Mouse (Mus musculus): ENCODE data around the gene Cul4a. TPM values are rescaled to one million over a fixed set of nuclear protein-coding genes. Genes with fewer than 3 reads are reported as not detected.

The Cul4a gene
- total RNA-seq (2014; fragmentation: Nextera tagmentation) (122 and 167 TPM in 2 replicates), total RNA-seq (2017) (113 and 115 TPM in 2 replicates), polyA plus RNA-seq (2012) (43.4 and 54.1 TPM in 2 replicates)

- peak; percentile 78 for ATAC-seq (ENCODE audit: extremely low read depth, insufficient number of reproducible peaks, low FRiP score, poor library complexity, severe bottlenecking)
- peaks cover 54% of the 10 kb centered on the region for H3K36me3 ChIP-seq (replicated peaks)
- H3K4me1 ChIP-seq (ENCODE audit: insufficient read depth, low read depth, low read length), result peaks cover 57% of the 10 kb centered on the region
These were observed at the start of gene Cul4a, which contains the start of gene Pcid2 for GRCm38 (mm10) chr8:13105087-13105881. Gene Cul4a (plus strand): TSS chr8:13105621. Gene Pcid2 (minus strand): TSS chr8:13105459.

GRCm38 (mm10) chr8:13057351-13057750 lies 48.1 kb upstream of the Cul4a start:
- Histone ChIP-seq H3K36me3 (replicated peaks) (no peaks in the 10 kb centered on the region), H3K27me3 (ENCODE audit: insufficient read depth, low read length) (peaks cover 51% of the 10 kb centered on the region), H3K9me3 (replicated peaks) (no peaks in the 10 kb centered on the region), H3K4me3 (ENCODE audit: low read depth, low read length) (no peak overlapping the region), H3K4me1 (ENCODE audit: insufficient read depth, low read depth, low read length) (no peaks in the 10 kb centered on the region)
- DNase-seq (ENCODE audit: low spot score), result no peak
- no peak for ATAC-seq (ENCODE audit: extremely low read depth, insufficient number of reproducible peaks, low FRiP score, poor library complexity, severe bottlenecking)
- TF ChIP-seq GATA2 (IDR thresholded peaks at IDR 0.05; ENCODE audit: borderline replicate concordance, low read depth, low read length) (no peak), POLR2AphosphoS5 (IDR thresholded peaks at IDR 0.05; ENCODE audit: insufficient replicate concordance, low read depth, low read length) (no peak), CTCF (IDR thresholded peaks at IDR 0.05; ENCODE audit: low read depth, low read length) (no peak), GATA1 (IDR thresholded peaks at IDR 0.05; ENCODE audit: borderline replicate concordance, low read length) (no peak), TAL1 (conservative IDR thresholded peaks at IDR 0.05; ENCODE audit: low read depth, low read length) (no peak)

More at GRCm38 (mm10) chr8:13105087-13105881, at the start of gene Cul4a, which contains the start of gene Pcid2:
- Histone ChIP-seq H3K9me3 (replicated peaks) (no peaks in the 10 kb centered on the region), H3K27me3 (ENCODE audit: insufficient read depth, low read length) (no peaks in the 10 kb centered on the region), H3K4me3 (ENCODE audit: low read depth, low read length) (peak within 1 kb of the TSS; percentile 100)
- TF ChIP-seq GATA1 (IDR thresholded peaks at IDR 0.05; ENCODE audit: borderline replicate concordance, low read length) (no peak), POLR2AphosphoS5 (IDR thresholded peaks at IDR 0.05; ENCODE audit: insufficient replicate concordance, low read depth, low read length) (peak; percentile 82)
- DNase-seq (ENCODE audit: low spot score), result peak; percentile 92

GRCm38 (mm10) chr8:13060441-13061150 lies 44.8 kb upstream of the Cul4a start, which contains the start of gene Proz:
Gene Proz (plus strand): TSS chr8:13060914.
- no peak for TF ChIP-seq TAL1 (conservative IDR thresholded peaks at IDR 0.05; ENCODE audit: low read depth, low read length)
- no peak for TF ChIP-seq GATA2 (IDR thresholded peaks at IDR 0.05; ENCODE audit: borderline replicate concordance, low read depth, low read length)
- TF ChIP-seq CTCF (IDR thresholded peaks at IDR 0.05; ENCODE audit: low read depth, low read length), result no peak
- no peak for TF ChIP-seq POLR2AphosphoS5 (IDR thresholded peaks at IDR 0.05; ENCODE audit: insufficient replicate concordance, low read depth, low read length)
- no peak for TF ChIP-seq GATA1 (IDR thresholded peaks at IDR 0.05; ENCODE audit: borderline replicate concordance, low read length)
- Histone ChIP-seq H3K27me3 (ENCODE audit: insufficient read depth, low read length) (peaks cover 50% of the 10 kb centered on the region), H3K4me1 (ENCODE audit: insufficient read depth, low read depth, low read length) (no peaks in the 10 kb centered on the region; the same call in 1 of the 2 replicates), H3K4me3 (ENCODE audit: low read depth, low read length) (no peak within 1 kb of the TSS), H3K9me3 (replicated peaks) (no peaks in the 10 kb centered on the region), H3K36me3 (replicated peaks) (no peaks in the 10 kb centered on the region)
- ATAC-seq (ENCODE audit: extremely low read depth, insufficient number of reproducible peaks, low FRiP score, poor library complexity, severe bottlenecking) (no peak), DNase-seq (ENCODE audit: low spot score) (no peak)

- TF ChIP-seq GATA1 (IDR thresholded peaks at IDR 0.05; ENCODE audit: borderline replicate concordance, low read length) (no peak), CTCF (IDR thresholded peaks at IDR 0.05; ENCODE audit: low read depth, low read length) (no peak), POLR2AphosphoS5 (IDR thresholded peaks at IDR 0.05; ENCODE audit: insufficient replicate concordance, low read depth, low read length) (no peak), TAL1 (conservative IDR thresholded peaks at IDR 0.05; ENCODE audit: low read depth, low read length) (no peak), GATA2 (IDR thresholded peaks at IDR 0.05; ENCODE audit: borderline replicate concordance, low read depth, low read length) (no peak)
- Histone ChIP-seq H3K4me1 (ENCODE audit: insufficient read depth, low read depth, low read length) (no peaks in the 10 kb centered on the region; the same call in 1 of the 2 replicates), H3K9me3 (replicated peaks) (no peaks in the 10 kb centered on the region), H3K27me3 (ENCODE audit: insufficient read depth, low read length) (peaks cover 41% of the 10 kb centered on the region), H3K36me3 (replicated peaks) (no peaks in the 10 kb centered on the region), H3K4me3 (ENCODE audit: low read depth, low read length) (no peak overlapping the region)
- DNase-seq (ENCODE audit: low spot score), result no peak
- no peak for ATAC-seq (ENCODE audit: extremely low read depth, insufficient number of reproducible peaks, low FRiP score, poor library complexity, severe bottlenecking)
These were observed 42.3 kb upstream of the Cul4a start for GRCm38 (mm10) chr8:13063112-13063511.

DNA sequence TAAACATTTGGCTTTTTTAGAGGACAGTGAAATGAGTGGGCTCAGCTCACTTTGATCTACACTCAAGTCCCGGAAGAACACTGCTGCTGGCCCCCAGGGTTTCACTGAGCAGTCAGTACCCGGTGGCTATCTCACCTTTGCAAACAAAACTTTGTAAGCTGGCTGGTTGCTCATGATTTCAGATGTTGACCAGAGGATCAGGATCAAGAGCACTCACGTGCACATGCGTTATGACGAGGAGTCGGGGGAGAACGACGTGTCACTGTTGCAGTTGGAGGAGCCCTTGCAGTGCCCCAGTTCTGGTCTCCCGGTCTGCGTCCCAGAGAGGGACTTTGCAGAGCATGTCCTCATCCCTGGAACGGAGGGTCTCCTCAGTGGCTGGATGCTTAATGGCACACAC lies 32.2 kb upstream of the Cul4a start:
- Histone ChIP-seq H3K4me3 (ENCODE audit: low read depth, low read length) (no peak overlapping the region), H3K36me3 (replicated peaks) (peaks cover 57% of the 10 kb centered on the region), H3K27me3 (ENCODE audit: insufficient read depth, low read length) (no peaks in the 10 kb centered on the region), H3K4me1 (ENCODE audit: insufficient read depth, low read depth, low read length) (no peaks in the 10 kb centered on the region), H3K9me3 (replicated peaks) (no peaks in the 10 kb centered on the region)
- TF ChIP-seq GATA1 (IDR thresholded peaks at IDR 0.05; ENCODE audit: borderline replicate concordance, low read length), result no peak
- no peak for TF ChIP-seq TAL1 (conservative IDR thresholded peaks at IDR 0.05; ENCODE audit: low read depth, low read length)
- TF ChIP-seq POLR2AphosphoS5 (IDR thresholded peaks at IDR 0.05; ENCODE audit: insufficient replicate concordance, low read depth, low read length), result no peak
- TF ChIP-seq GATA2 (IDR thresholded peaks at IDR 0.05; ENCODE audit: borderline replicate concordance, low read depth, low read length), result no peak
- TF ChIP-seq CTCF (IDR thresholded peaks at IDR 0.05; ENCODE audit: low read depth, low read length), result no peak
- DNase-seq (ENCODE audit: low spot score) (no peak), ATAC-seq (ENCODE audit: extremely low read depth, insufficient number of reproducible peaks, low FRiP score, poor library complexity, severe bottlenecking) (no peak)

GRCm38 (mm10) chr8:13075044-13075443 lies 30.4 kb upstream of the Cul4a start:
- no peak for DNase-seq (ENCODE audit: low spot score)
- Histone ChIP-seq H3K4me1 (ENCODE audit: insufficient read depth, low read depth, low read length) (no peaks in the 10 kb centered on the region), H3K36me3 (replicated peaks) (peaks cover 75% of the 10 kb centered on the region), H3K27me3 (ENCODE audit: insufficient read depth, low read length) (no peaks in the 10 kb centered on the region), H3K4me3 (ENCODE audit: low read depth, low read length) (no peak overlapping the region), H3K9me3 (replicated peaks) (no peaks in the 10 kb centered on the region)
- no peak for ATAC-seq (ENCODE audit: extremely low read depth, insufficient number of reproducible peaks, low FRiP score, poor library complexity, severe bottlenecking)
- no peak for TF ChIP-seq TAL1 (conservative IDR thresholded peaks at IDR 0.05; ENCODE audit: low read depth, low read length)
- no peak for TF ChIP-seq GATA1 (IDR thresholded peaks at IDR 0.05; ENCODE audit: borderline replicate concordance, low read length)
- TF ChIP-seq POLR2AphosphoS5 (IDR thresholded peaks at IDR 0.05; ENCODE audit: insufficient replicate concordance, low read depth, low read length), result no peak
- TF ChIP-seq CTCF (IDR thresholded peaks at IDR 0.05; ENCODE audit: low read depth, low read length), result no peak
- TF ChIP-seq GATA2 (IDR thresholded peaks at IDR 0.05; ENCODE audit: borderline replicate concordance, low read depth, low read length), result no peak

Measured in G1E (cell line).